Mouse (Mus musculus): ENCODE results near the gene Gm5141.
A peak's percentile ranks its signal among the peaks of the same experiment; 100 is the strongest.
"Not testable (repeated sequence)": the region's sequence is repeated elsewhere in the genome, so short reads cannot be mapped to it uniquely, and the experiment has no call there.

Gm5141 gene

DNA sequence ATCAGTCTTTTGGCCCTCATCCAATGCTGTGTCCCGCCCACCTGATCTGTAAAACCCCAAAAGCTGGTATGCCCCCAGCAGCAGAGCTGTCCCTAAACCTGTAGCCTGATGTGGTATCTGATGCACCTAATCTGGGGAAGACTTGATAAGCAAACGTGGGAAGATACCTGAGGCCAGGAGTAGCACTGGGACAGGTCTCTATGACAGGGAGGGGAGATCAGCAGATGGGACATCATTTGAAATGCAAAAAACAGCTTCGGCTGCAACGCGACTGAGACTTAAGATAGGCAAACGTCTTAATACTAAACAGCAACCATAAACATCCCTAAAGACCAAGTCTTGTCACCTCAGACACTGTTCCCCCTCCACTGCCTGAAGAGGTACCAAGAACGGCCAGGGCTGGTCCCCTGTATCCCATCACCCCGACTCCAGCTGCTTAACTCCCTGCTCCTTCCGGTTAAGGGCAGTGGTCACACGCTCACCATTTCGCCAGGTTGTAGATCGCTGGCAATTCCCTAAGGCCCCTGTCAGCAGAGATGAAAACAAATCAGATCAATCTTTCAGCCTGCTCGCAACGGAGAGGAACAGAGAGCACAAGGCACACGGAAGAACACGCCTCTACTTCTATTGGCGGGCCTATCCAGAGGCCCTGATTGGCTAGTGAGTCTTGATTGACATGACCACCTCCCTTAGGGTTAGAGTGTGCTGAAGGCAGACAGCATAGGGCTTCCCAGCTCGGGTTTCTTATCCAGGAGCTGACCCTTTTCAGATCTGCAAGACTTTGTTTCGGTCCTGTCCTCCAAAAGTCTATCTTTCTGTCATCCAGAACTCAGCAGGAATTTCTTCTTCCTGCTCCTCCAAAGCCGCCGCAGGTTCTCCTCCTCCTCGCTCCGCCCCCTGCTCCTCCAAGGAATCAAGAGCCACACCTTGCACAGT lies at the start of gene Gm5141:
Gene Gm5141 (minus strand): TSS at position 610 of the 936 bp plus-strand sequence.
- DNase-seq (ENCODE audit: low read depth, low spot score): peak; percentile 60

DNA sequence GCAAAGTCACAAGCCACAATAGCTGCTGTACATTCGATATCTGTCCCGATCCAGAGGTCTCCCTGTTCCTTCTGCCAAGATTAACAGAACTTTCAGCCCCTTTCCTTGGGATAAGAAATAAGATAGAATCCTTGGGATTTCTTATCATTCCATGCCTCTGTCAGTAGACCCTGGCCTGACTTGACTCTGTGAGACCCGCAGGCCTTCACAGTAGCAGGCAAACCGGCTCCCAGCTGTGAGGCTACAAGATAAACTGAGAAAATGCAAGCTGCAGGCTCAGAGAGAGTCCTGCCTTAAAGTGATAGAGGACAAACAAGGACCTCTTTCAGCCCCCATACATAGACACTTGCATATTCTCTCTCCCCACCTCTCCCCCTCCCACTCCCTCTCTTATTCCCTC lies 47.7 kb upstream of the Gm5141 start:
- no peak for DNase-seq (ENCODE audit: low read depth, low spot score)

- no peak for DNase-seq (ENCODE audit: low read depth, low spot score)
Observed at GRCm38 (mm10) chr13:62832239-62832638, 46.6 kb upstream of the Gm5141 start.

DNA sequence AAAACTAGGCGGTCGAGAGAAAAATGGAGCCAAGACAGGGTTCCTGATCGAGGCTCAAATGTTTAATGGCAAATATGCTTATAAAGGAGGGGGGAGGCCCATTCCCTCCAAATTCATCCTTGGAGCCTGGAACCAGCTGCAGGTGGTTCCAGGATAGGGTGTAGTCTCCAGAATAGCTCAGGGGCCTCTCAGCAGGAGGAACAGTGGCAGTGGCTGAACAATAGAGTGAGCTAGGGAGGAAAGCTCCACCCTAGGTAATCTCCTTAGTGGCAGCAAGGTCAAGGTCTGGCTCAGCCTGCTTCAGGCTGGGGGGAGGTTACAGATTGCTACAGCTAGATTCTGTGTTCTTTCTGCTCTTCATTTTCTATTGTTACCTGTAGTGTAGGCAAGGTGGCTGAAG lies 30.1 kb upstream of the Gm5141 start:
- DNase-seq (ENCODE audit: low read depth, low spot score): not testable (repeated sequence)

- DNase-seq (ENCODE audit: low read depth, low spot score): no peak
Observed at GRCm38 (mm10) chr13:62812713-62813112, 27.1 kb upstream of the Gm5141 start.

- DNase-seq (ENCODE audit: low read depth, low spot score): not testable (repeated sequence)
Observed at GRCm38 (mm10) chr13:62807981-62808380, 22.4 kb upstream of the Gm5141 start.

- DNase-seq (ENCODE audit: low read depth, low spot score): not testable (repeated sequence)
Observed at GRCm38 (mm10) chr13:62786135-62786493, 506 bp upstream of the Gm5141 start.

- DNase-seq (ENCODE audit: low read depth, low spot score): peak; percentile 73
Observed at GRCm38 (mm10) chr13:62763806-62764205, 21.8 kb downstream of the Gm5141 start.

- peak; percentile 72 for DNase-seq (ENCODE audit: low read depth, low spot score)
Observed at GRCm38 (mm10) chr13:62760432-62761415, 24.9 kb downstream of the Gm5141 start, which contains the start of gene Platr25. TSS of gene Platr25 (minus strand) at chr13:62760709.

- DNase-seq (ENCODE audit: low read depth, low spot score): no peak
Observed at GRCm38 (mm10) chr13:62733322-62733721, 52.3 kb downstream of the Gm5141 start.
